Mouse (Mus musculus) liver, embryonic 14.5 days (tissue): ENCODE measurements at regions not wholly inside any gene's neighbourhood (a gene's known extent, or its start where the extent isn't known, plus 50 kb on each side); places are given as distances from the start of the nearest gene placed in this dataset.

Experiments used
- CTCF ChIP-seq: IDR thresholded peaks from 2 replicates; pipeline ENCODE4 v1.5.1; 2016; ENCODE audit warnings: antibody characterized with exemption, low read depth, control low read depth
- EP300 ChIP-seq: IDR thresholded peaks from 2 replicates; pipeline ENCODE4 v1.6.1; 2016; ENCODE audit warnings: antibody characterized with exemption, low read depth

- TF ChIP-seq CTCF (no peak), EP300 (no peak)
Measured at GRCm38 (mm10) chr19:23056851-23057707, 83.9 kb upstream of the Klf9 start.
